Mouse (Mus musculus) central nervous system, embryonic 11.5 days (tissue): ENCODE results near the gene Ccna2. TPM values are rescaled to one million over a fixed set of nuclear protein-coding genes. Genes with fewer than 3 reads are reported as not detected.

ENCODE experiments used
- polyA plus RNA-seq: library from polyadenylated mRNA; depleted of rRNA; stranded (reverse); fragments of >200 nt; gene quantifications from 2 replicates; pipeline ENCODE4 v1.2.3, GENCODE M21; 2012; rRNA removed

The Ccna2 gene
- 168 and 171 TPM in 2 replicates for polyA plus RNA-seq

GRCm38 (mm10) chr3:36571827-36572378, at the start of gene Ccna2:
Gene Ccna2, minus strand, starts transcription at chr3:36572150.

GRCm38 (mm10) chr3:36613202-36613907, 41.4 kb upstream of the Ccna2 start, which contains the start of gene Bbs7:
Gene Bbs7, minus strand, starts transcription at chr3:36613477.

GRCm38 (mm10) chr3:36552406-36553047, 19.4 kb downstream of the Ccna2 start, which contains the start of gene Exosc9:
Gene Exosc9, plus strand, starts transcription at chr3:36552606.

GRCm38 (mm10) chr3:36521073-36522060, 50.6 kb downstream of the Ccna2 start, which contains the start of gene Gm11549:
Gene Gm11549, minus strand, starts transcription at chr3:36521813.

Other genes with a start within 250 kb of the Ccna2 start
- gene Anxa5, start 96.3 kb downstream of the Ccna2 start, polyA plus RNA-seq: 99.0 and 115 TPM in 2 replicates
- 0.32 and 0.47 TPM in 2 replicates for gene 1810062G17Rik, start 96.2 kb downstream of the Ccna2 start, polyA plus RNA-seq
- gene Gm11549, start 50.3 kb downstream of the Ccna2 start, polyA plus RNA-seq: 0.56 and 0.60 TPM in 2 replicates
- gene Exosc9, start 19.5 kb downstream of the Ccna2 start, polyA plus RNA-seq: 66.1 and 73.6 TPM in 2 replicates
- gene Bbs7, start 41.3 kb upstream of the Ccna2 start, polyA plus RNA-seq: 14.6 and 14.7 TPM in 2 replicates
- gene Trpc3, start 118.0 kb upstream of the Ccna2 start, polyA plus RNA-seq: 5.6 and 6.2 TPM in 2 replicates